Mouse (Mus musculus): ENCODE data around the gene Klrb1. TPM values are rescaled to one million over a fixed set of nuclear protein-coding genes. Genes with fewer than 3 reads are reported as not detected.
"Not testable (repeated sequence)": the region's sequence is repeated elsewhere in the genome, so short reads cannot be mapped to it uniquely, and the experiment has no call there.

Klrb1 gene
- under 1 TPM in 2 of 4 experiments, not detected in 2; 0.52 to 0.66 TPM for total RNA-seq (2022)

DNA sequence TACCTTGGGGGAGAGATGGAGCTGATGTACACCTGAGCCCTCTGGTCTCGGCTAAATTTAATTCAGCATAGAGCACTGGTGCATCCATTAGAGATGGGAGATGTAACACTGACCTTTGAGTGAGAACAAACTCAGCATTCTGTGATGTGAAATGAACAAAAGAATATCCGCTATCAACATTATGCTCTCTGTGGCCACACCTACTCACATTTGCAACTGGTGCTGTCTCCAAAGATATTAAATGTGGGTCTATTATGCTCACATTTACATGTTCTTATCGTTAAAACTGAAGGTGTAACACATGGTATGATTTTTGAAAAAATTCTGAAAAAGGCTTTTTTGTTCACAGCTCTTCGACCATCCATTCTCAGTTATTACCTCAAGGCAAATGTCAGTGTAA is at the start of gene Klrb1:
TSS of gene Klrb1 (minus strand) at position 101 of the 400 bp plus-strand sequence.
- no peak for DNase-seq (ENCODE audit: low spot score in 2 of 2)

DNA sequence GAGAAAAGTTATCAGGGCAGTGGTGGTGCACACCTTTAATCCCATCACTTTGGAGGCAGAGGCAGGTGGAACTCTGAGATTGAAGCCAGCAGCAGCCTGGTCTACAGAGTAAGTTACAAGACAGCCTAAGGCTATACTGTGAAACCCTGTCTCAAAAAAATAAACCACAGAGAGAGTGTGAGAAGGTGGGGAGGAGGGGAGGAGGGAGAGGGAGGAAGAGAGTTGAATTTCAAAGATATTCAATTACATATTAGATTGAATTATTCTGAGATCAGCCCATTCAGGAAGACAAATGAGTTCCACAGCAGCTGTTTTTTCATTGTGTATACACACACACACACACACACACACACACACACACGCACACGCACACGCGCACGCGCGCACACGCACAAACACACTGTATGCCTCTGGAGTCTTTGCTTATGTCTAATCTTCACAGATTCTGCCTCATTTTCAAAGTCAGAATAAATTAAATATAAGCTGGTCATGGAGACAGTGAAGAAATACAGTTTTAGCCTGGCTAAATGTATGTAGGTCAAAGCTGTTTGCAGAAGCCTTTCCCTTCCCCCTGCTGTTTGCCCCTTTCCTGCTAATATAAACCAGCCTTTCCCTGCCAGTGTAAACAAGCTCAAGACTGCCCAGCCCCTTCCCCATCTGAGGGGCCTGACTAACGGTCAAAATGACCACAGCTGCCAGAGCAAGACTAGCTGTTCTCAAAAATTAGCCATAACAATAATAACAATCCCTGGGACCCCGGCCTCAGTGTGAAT is 46.8 kb upstream of the Klrb1 start:
- no peak for DNase-seq (ENCODE audit: low spot score in 2 of 2)

DNA sequence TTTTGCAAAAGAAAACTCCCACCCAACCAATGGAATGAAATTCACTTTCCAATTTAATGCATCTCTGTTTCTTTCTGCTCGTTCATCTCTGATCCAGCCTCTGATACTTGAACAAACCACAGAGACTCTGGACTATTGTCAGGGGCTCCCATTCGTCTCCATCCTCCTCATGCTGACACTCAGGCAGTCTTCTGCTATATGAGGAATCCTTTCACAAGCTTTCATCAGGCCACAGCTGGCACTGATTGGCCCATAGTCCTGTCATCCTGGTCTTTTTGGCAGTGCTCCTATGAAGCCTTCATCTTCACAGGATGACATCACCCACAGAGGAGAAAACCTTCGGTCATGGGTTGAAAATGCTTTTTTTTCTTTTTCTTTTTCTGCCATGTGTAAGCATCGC is 45.2 kb upstream of the Klrb1 start:
- no peak for DNase-seq (ENCODE audit: low spot score in 2 of 2)

DNA sequence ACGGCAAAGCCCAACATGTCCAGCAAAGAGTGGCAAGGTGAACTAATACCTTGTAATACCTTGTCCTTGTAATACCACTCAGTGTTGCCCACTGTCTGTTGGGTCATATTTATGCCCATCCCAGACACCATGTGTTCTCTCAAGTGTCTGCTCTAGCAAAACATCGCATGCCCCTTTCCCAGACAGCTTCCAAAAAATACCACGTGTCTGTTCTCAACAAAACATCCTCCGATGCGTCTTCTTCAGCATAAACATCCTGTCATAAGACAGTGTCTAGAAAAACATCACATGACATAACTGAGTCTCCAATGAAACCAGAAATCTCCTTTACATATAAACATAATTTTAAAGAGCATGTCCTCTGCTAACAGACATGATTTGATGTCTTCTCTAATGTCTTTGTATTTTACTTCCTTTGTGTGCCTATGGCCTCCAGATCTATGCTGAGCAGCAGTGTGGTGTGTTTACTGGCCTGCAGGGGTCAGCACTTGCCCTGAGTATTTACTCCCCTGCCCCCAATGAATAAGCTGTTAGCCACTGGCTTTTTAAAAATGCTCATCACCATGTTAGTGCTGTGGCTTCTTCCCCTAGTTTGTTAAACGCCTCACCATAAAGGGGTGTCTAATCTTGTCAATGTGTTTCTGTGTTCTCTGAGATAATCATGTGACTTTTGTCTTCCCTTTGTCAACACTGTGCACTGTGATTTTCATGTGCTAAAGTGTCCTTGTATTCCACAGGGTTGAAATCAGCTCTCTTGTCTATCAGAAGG is 43.8 kb upstream of the Klrb1 start:
- DNase-seq (ENCODE audit: low spot score in 2 of 2): not testable (repeated sequence)

DNA sequence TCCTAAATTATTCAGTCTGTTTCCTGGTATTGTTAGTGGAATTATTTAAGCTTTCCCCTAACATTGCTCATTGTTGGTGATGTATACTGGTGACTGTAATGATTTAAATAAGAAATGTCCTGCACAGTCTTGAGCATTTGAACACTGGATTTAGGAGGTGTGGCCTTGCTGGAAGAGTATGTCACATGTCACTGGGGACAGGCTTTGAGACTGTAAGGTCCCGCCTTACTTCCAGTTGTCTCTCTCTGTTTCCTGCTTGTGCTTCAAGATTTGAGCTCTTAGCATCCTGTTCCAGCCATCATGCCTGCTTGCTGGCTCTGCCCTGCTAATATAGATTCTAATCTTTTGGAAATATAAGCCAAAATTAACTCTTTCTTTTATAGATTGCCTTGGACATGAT is 42.4 kb upstream of the Klrb1 start:
- no peak for DNase-seq (ENCODE audit: low spot score in 2 of 2)

DNA sequence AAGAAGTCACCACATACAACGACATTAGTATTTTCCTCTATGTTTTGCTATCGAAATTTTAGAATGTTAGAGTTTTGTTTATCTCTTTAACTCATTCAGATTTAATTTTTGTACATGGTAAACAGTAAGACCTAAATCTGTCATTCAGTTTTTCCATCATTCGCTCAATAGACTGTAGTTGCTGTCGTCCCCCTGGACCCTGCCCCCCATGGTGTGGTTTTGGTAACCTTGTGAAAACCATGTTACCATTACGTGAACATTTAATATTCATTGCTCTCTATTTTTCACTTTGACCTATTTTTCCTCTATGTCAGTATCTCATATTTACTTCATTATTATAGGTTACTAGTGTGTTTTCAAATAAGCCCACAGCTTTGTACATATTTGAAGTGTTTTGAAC is 41.7 kb upstream of the Klrb1 start:
- no peak for DNase-seq (ENCODE audit: low spot score in 2 of 2)

DNA sequence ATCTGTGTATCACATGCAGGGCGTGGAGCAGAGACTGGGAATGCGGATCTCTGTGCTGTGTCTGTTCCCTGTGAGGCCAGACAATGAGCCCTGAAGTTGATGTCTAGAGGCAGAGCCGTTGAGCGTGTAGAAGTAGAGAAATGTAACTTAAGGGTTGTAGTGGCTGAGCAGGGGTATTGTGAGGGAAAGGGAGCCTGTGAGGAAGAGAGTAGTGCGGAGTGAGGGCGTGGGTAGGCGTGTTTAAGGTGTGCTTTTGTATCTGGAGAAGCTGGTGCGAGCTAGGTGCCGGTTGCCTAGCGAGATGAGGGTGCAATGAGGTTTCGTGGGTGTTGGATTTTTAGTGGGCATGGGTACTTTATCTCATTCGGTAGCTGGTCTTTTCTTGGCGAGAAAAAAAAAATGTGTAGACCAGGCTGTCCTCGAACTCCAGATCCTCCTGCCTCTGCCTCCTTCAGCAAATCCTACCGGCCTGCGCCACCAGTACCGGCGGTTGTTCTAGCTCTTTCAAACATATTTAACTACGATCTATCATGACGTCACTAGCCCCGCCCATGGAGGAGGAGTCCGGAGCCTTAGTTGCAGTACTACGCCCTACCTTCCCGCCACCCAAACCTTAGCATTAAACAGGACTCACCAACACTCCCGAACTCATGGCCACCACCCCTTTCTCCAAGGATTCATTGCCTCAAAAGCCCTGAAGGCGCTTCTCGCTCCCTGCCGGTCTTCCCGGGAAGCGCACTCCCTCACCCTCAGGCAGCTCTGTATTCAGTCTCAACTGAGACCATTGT is 41.1 kb upstream of the Klrb1 start:
- DNase-seq (ENCODE audit: low spot score in 2 of 2): peak; percentile 98

DNA sequence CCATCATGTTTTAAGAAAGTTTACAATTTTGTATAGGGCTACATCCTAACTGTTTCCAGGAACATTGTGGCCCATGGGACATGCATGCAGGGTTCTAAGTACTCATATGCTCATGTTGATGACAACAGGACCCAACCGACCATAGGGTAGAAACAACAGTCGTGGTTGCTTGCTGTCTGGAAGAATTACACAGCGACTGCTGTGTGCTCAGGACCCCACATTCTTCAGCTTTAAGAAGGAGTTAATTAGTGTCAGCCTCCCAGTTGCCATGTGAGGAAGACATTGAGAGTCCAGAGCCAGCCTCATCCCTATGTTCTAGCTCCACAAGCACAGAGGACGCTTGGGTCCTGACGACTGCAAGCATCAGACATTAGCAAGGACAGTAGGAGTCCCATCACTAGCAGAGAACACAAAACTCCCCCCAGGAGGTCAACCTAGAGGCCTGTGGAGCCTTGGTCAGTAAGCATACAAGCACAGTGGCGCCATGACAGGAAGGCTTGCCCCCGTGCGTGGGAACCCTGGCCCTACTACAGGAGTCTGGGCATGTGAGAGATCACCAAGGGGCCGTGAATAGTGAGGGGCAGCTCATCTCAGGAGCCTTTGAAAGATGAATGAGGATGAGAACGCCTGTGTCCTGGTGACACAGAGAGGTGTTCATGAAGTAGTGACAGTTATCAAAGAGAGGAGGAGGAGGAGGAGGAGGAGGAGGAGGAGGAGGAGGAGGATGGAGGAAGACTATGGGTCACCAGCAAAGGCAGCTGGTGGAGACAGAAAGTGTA is 40.2 kb upstream of the Klrb1 start:
- DNase-seq (ENCODE audit: low spot score in 2 of 2): not testable (repeated sequence)

DNA sequence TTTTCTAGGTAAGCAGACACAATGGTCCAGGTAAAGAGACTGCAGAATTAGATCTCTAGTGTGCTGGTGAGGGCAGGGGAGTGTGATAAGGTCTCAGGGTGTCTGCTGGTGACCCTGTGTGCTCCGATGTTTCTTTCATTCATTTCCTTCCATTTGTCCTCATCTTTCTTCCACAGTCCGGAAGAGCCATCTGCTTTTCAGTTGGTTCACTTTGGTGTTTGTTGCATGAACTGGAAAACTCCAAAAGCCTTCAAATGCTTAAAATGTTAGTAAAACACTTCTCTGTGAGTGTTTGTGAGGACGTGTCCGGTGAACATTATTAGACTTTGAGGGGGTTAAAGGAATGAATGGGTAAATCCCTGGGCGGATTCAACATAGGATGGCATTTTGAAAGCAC is 38.3 kb upstream of the Klrb1 start:
- no peak for DNase-seq (ENCODE audit: low spot score in 2 of 2)

DNA sequence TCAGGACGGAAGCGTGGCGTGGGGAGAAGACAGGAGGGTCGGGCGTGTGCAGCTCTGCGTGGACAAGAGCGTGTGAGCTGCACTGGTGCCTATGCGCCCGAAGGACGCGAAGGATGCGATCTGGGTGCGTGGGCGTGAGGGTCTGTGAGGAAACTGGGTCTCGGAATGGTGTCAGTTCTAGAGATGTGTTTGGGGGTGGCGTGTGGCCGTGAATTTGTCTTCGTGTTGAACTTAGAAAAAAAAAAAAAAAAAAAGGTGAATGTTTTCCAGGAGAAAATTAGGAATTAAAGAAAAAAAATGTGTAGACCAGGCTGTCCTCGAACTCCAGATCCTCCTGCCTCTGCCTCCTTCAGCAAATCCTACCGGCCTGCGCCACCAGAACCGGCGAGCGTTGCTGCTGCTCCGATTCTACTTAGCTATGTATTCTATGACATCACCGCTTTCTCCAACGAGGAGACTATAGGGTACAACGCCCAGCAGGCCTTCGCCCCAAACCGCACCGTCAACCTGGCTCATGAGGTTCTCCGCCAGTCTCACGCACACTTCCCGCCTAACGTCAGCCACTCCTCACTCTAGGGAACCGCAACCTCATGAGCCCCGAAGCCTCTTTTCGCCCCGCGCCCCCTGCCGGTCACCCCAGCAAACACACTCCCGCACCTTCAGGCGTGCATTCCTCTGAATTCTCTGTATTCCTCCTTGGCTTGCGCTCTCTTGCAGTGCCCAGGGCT is 37.7 kb upstream of the Klrb1 start:
- DNase-seq (ENCODE audit: low spot score in 2 of 2): peak; percentile 88 to 95

DNA sequence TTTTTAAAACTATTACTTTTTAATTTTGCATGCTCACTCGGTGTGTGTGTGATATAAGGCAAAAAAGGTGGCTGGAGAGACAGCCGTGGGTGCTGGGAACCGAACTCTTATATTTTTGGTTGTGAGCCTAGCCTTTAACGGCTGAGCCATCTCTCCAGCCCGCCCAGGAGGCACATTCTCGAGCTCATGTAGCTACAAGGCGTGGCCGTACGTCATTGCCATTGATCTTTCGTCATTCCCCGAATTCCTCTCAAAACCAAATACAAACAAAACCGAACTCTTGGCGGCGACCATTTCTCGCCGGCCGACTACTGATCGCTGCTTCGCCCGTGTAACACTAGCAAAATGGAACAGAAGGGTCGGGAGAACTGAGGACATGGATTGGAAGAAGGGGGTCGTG is 37.2 kb upstream of the Klrb1 start:
- DNase-seq (ENCODE audit: low spot score in 2 of 2): peak; percentile 91 to 98

DNA sequence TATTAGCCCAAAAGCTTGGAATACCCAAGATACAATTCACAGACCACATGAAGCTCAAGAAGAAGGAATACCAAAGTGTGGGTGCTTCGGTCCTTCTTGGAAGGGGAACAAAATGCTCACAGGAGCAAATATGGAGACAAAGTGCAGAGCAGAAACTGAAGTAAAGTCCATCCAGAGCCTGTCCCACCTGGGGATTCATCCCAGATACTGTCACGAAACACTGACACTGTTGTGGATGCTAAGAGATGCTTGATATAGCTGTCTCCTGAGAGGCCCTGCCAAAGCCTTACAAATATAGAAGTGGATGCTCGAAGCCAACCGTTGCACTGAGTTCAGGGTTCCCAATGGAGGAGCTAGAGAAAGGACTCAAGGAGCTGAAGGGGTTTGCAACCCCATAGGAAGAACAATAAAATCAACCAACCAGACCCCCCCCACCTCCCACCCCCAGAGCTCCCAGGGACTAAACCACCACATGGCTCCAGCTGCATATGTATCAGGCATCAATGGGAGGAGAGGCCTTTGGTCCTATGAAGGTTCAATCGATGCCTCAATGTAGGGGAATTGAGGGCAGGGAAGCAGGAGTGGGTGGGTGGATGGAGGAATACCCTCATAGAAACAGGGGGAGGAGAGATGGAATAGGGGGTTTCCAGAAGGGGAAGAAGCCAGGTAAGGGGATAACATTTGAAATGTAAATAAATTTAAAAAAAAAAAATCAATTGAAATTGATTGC is 36.5 kb upstream of the Klrb1 start:
- no peak for DNase-seq (ENCODE audit: low spot score in 2 of 2)

DNA sequence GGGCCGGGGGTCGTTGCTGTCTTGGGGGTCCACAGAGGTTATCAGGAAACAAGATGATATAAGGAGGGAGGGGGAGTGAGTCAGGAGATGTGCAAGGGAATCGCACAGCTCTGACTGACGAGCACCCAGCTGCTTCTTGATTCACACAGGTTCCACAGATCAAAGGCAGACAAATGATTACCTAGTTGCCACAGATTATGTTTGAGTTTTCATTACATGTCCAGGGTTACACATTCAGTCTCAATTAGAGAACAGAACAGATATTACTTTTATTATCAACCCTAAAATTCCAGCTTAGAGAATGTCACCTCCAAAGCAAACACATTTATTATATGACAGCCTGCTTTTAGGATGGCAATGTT is 32.5 kb upstream of the Klrb1 start:
- not testable (repeated sequence) for DNase-seq (ENCODE audit: low spot score in 2 of 2)

DNA sequence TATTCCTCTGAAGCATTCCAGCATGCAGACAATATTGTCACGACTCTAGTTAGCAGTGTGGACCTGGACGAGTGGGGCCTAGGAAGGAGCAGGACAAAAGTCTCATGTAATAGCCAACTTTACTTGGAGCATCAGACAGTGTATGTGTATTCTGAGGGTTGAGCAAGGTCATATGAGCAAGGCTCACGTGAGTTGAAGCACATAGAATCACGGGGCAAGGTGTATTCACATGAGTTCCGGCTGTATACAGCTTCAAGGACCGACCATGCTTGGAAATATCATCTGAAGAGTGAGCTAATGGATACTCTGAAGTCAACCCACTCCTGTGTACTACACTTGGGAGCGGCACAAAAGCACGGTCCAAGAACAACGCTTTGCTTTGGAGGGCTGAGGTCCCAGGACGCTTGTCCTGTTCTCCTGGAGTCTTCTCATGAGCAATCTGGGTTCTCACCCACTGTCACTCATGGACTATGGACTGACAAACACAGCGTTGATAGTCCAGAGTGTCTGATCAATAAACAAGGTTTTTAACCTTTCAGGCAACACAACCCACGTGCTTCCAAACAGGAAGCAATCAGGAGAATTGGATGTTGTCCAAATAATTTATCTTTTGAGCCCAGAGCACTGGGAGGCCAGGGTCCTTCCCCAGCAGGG is 32.0 kb upstream of the Klrb1 start:
- DNase-seq (ENCODE audit: low spot score in 2 of 2): not testable (repeated sequence)

DNA sequence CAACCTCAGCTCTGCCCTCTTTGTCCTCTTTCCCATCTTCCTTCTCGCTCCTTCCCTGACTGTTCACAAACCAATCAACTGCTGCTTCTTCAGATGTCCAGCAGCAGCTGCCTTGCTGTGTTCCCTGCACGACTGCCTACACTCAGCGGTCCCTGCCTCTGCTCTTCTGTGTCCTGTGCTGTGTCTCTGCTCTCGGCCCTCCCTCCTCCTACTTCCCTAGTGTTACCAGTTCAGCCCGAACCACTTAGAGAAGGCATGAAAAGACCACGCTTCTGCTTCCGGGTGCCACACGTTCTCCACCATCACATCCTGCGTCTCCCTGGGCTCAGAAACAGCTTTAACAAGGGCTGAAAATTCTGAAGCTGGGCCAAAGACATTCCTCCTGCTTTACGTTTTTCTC is 31.4 kb upstream of the Klrb1 start:
- DNase-seq (ENCODE audit: low spot score in 2 of 2): not testable (repeated sequence)

DNA sequence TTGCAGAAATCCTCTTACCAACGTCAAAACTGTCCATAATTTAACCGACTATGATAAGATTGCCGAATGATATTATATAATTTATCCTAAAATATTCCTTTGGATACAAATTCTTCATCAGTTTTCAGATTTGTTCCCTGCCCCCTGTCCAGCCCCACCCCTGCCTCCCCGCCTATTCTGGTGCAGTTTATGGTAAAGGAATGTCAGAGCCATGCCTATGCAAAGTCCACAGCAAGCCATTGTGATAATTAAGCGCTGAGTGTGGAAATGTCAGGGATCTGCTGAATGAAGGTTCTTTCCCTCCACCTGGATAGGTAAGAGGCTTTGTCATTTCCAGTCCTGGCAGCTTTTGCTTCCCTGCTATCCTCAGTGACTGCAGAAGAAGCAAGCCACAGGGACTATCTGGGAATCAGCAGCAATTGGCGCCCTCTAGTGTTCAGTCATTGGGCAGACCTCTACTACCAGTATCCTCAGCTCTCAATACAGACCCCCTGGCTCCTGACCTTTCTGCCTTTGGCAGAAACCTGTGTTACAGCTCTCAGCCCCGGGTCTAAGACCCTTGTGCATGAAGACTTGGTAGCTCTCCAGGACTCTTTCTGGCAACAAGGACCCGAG is 30.9 kb upstream of the Klrb1 start:
- DNase-seq (ENCODE audit: low spot score in 2 of 2): peak; percentile 85 to 90

DNA sequence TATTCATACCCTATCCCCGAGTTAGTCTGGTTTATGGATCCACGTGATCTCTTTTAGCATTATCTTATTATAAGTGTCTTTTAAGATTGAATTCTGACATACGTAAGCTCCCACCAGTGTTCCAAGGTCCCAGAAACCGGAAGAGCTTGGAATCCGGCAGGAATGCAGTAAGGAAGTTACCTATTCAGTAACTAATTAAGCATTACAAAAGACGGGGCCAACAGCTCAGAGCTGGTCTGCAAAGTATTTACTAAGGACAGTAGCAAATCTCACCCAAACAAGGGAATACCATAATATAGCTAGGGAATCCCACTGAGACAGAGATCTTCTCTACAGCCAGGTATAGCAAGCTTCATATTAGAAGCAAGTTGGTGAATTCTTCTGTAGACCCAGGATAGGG is 24.1 kb upstream of the Klrb1 start:
- not testable (repeated sequence) for DNase-seq (ENCODE audit: low spot score in 2 of 2)

DNA sequence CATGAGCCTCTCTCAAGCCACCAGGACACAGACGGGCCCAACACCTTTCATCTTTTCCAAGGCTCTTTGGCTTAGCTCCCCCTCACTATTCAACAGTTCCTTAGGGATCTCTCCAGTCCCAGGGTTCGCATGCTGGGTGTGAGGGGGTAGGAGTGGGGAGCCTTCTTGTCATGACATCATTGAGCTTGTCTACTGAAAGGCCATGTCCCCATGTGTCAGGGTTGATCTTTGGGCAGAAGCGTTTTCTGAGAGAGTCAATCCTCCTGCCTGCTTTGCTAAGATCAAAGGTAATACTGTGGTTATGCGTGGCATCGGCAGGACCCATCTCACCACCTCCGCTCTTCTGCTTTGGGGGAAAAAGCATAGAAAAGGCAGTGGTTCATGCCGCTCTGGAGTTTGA is 14.6 kb upstream of the Klrb1 start:
- DNase-seq (ENCODE audit: low spot score in 2 of 2): no peak

DNA sequence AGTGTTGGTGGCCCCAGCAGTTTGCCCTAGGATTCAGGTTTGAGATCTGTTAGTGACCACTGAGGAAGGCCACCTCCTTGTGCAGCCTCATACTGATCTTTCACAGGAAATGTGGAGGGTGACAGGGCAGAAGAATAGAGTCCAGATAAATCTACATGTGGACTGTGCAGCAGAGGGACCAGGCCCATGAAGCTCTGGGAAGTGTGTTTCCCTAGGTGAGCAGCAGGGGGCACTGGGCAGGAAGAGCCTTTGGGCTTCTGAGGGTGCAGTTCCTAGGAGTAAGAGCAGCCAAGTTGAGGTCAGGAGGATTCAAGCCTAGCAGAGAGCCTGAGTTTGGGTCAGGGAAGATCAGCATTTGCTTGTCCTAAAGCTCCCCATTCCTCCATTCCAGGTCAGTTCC is 13.2 kb upstream of the Klrb1 start:
- no peak for DNase-seq (ENCODE audit: low spot score in 2 of 2)
